ENCODE assay signal across 9 mouse cellular contexts in genomic region chr1:132210922-132211321, GRCm38 (mm10). TPM values are rescaled to one million over a fixed set of nuclear protein-coding genes. Genes with fewer than 3 reads are reported as not detected.
A peak's percentile ranks its signal among the peaks of the same experiment; 100 is the strongest.
DNase-seq lines count a peak whose midpoint lies in the region; ATAC-seq lines count a peak whose summit lies in the region.
"Had no signal": no experiment of that assay in that cellular context is flagged by ENCODE, and none has a peak within 500 bp of the region (broad histone marks: within the 10 kb centered on the region; RNA-seq: fewer than 3 reads in every experiment).

No protein-coding gene starts in this region.

- H3K36me3 ChIP-seq in liver, embryonic 11.5 days (ENCODE audit: control insufficient read depth, insufficient read depth, low read length), result no peaks in the 10 kb centered on the region
- no peaks in the 10 kb centered on the region for H3K36me3 ChIP-seq in midbrain, embryonic 12.5 days

- H3K9ac ChIP-seq in liver, embryonic 11.5 days (ENCODE audit: low read depth, low read length), result no peak overlapping the region
- H3K9ac ChIP-seq in midbrain, embryonic 12.5 days (replicated peaks), result no peak overlapping the region

- no peaks in the 10 kb centered on the region for H3K9me3 ChIP-seq in liver, embryonic 11.5 days (ENCODE audit: control insufficient read depth, low read length)
- no peaks in the 10 kb centered on the region for H3K9me3 ChIP-seq in midbrain, embryonic 12.5 days

- WGBS in liver, embryonic 11.5 days, result 13% methylated on average over 7 of the region's 7 CpGs
- WGBS in midbrain, embryonic 12.5 days, result 22% methylated on average over 7 of the region's 7 CpGs

- no peak overlapping the region for H3K27ac ChIP-seq in liver, embryonic 11.5 days (ENCODE audit: low read depth, low read length)
- H3K27ac ChIP-seq in midbrain, embryonic 12.5 days (replicated peaks), result 0 out of 2 replicates have a peak overlapping the region, but pooled peaks have one; percentile 22

- no peak for ATAC-seq in CD4-positive, CD25-positive, alpha-beta regulatory T cell, adult 4 months
- no peak for ATAC-seq in liver, embryonic 11.5 days (replicated peaks; ENCODE audit: low FRiP score)
- ATAC-seq in midbrain, embryonic 12.5 days (ENCODE audit: low FRiP score, low read depth), result no peak
- ATAC-seq in erythroblast, adult 5-6 weeks (replicated peaks; ENCODE audit: low FRiP score, poor library complexity, severe bottlenecking), result no peak

- no peak overlapping the region for H3K4me2 ChIP-seq in liver, embryonic 11.5 days
- no peak overlapping the region for H3K4me2 ChIP-seq in midbrain, embryonic 12.5 days (replicated peaks)

- peaks cover 30% of the 10 kb centered on the region for H3K27me3 ChIP-seq in liver, embryonic 11.5 days (replicated peaks; ENCODE audit: control insufficient read depth, insufficient read depth, low read length)
- H3K27me3 ChIP-seq in midbrain, embryonic 12.5 days, result peaks cover 15% of the 10 kb centered on the region

- DNase-seq in CD4-positive, CD25-positive, alpha-beta regulatory T cell, adult 2 months (ENCODE audit: low read depth, low spot score), result peak; percentile 34
- DNase-seq in liver, result peak; percentile 41
- no peak for DNase-seq in liver, embryonic 11.5 days (ENCODE audit: low spot score)
- DNase-seq in embryo, embryonic 9.5 days (ENCODE audit: extremely low spot score), result peak; percentile 66
- DNase-seq in ovary, postnatal 36 days (ENCODE audit: low spot score), result no peak

- H3K4me3 ChIP-seq in liver, embryonic 11.5 days (ENCODE audit: low read depth, low read length), result no peak overlapping the region
- H3K4me3 ChIP-seq in midbrain, embryonic 12.5 days, result no peak overlapping the region

- 0 out of 2 replicates have a peak, but pooled peaks cover 4% of the 10 kb centered on the region for H3K4me1 ChIP-seq in liver, embryonic 11.5 days (replicated peaks; ENCODE audit: control insufficient read depth, insufficient read depth, low read length)
- H3K4me1 ChIP-seq in midbrain, embryonic 12.5 days, result peaks cover 68% of the 10 kb centered on the region

RNA-seq across cellular contexts. Expression of gene Gm10188, which starts 18.6 kb away (rescaled TPM):
- polyA plus RNA-seq in CD4-positive, CD25-positive, alpha-beta regulatory T cell, adult 4 months (2017; shearing (Covaris generic)), result not detected
- not detected in 2 replicates for polyA plus RNA-seq in liver, embryonic 11.5 days (2014; fragmentation: Nextera tagmentation; extraction: Ambion mirVana)
- polyA plus RNA-seq in midbrain, embryonic 12.5 days (2016; fragmentation: Nextera tagmentation; extraction: Ambion mirVana), result 0.96 TPM in 1 of 2 replicates, not detected in the other
- total RNA-seq in erythroblast, adult 5-6 weeks (2015; ENCODE audit: low replicate concordance), result not detected in 2 replicates
- total RNA-seq in erythroblast, adult 5-6 weeks (2017; ENCODE audit: low replicate concordance), result not detected in 2 replicates
- polyA plus RNA-seq: intestine, embryonic 14.5 days had no signal

RNA-seq across cellular contexts. Expression of gene AC124108.1, which starts 19.7 kb away (rescaled TPM):
- polyA plus RNA-seq in CD4-positive, CD25-positive, alpha-beta regulatory T cell, adult 4 months (2017; shearing (Covaris generic)), result not detected
- polyA plus RNA-seq in liver, embryonic 11.5 days (2014; fragmentation: Nextera tagmentation; extraction: Ambion mirVana), result 0.04 and 0.08 TPM in 2 replicates
- 6.1 and 7.9 TPM in 2 replicates for polyA plus RNA-seq in midbrain, embryonic 12.5 days (2016; fragmentation: Nextera tagmentation; extraction: Ambion mirVana)
- total RNA-seq in erythroblast, adult 5-6 weeks (2015; ENCODE audit: low replicate concordance), result not detected in 2 replicates
- not detected in 2 replicates for total RNA-seq in erythroblast, adult 5-6 weeks (2017; ENCODE audit: low replicate concordance)

RNA-seq across cellular contexts. Expression of gene Lemd1, which starts 19.7 kb away (rescaled TPM):
- not detected for polyA plus RNA-seq in CD4-positive, CD25-positive, alpha-beta regulatory T cell, adult 4 months (2017; shearing (Covaris generic))
- 0.27 TPM in 1 of 2 replicates, not detected in the other for polyA plus RNA-seq in liver, embryonic 11.5 days (2014; fragmentation: Nextera tagmentation; extraction: Ambion mirVana)
- 13.4 and 15.6 TPM in 2 replicates for polyA plus RNA-seq in midbrain, embryonic 12.5 days (2016; fragmentation: Nextera tagmentation; extraction: Ambion mirVana)
- not detected in 2 replicates for total RNA-seq in erythroblast, adult 5-6 weeks (2015; ENCODE audit: low replicate concordance)
- total RNA-seq in erythroblast, adult 5-6 weeks (2017; ENCODE audit: low replicate concordance), result not detected in 2 replicates

Comparison
In these comparisons a context has a peak if more than half of its experiments do, and no peak if none do; other contexts are left out.
1. DNase-seq: peak in CD4-positive, CD25-positive, alpha-beta regulatory T cell, adult 2 months (single experiment), liver (single experiment) and embryo, embryonic 9.5 days (single experiment); none in liver, embryonic 11.5 days (single experiment) and ovary, postnatal 36 days (single experiment).
2. RNA of gene Lemd1, which starts 19.7 kb away (polyA plus RNA-seq): 13.4 to 15.6 TPM in midbrain, embryonic 12.5 days; 0.27 TPM in liver, embryonic 11.5 days and not detected in CD4-positive, CD25-positive, alpha-beta regulatory T cell, adult 4 months; every median in the first group is over 10 times any median in the second.